Mouse (Mus musculus) G1E (cell line): Measurements from ENCODE around the gene Tmem208.

Experiments
- CTCF ChIP-seq: IDR thresholded peaks from 2 replicates; pipeline ENCODE4 v1.5.1; 2012; ENCODE audit warnings: low read depth, low read length, inconsistent platforms, mixed read lengths
- GATA1 ChIP-seq: IDR thresholded peaks from 2 replicates; pipeline ENCODE4 v1.6.1; 2012; ENCODE audit warnings: borderline replicate concordance, low read length, inconsistent platforms, mixed read lengths

- no peak for TF ChIP-seq CTCF
- TF ChIP-seq GATA1: no peak
Observed at GRCm38 (mm10) chr8:105299962-105300361, 26.2 kb upstream of the Tmem208 start.
